Mouse (Mus musculus): Measurements from ENCODE around the gene BC005537.

- TF ChIP-seq CTCF (IDR thresholded peaks at IDR 0.05; ENCODE audit: low read depth) (no peak), EP300 (optimal IDR thresholded peaks at IDR 0.05) (no peak)
Observed at GRCm38 (mm10) chr13:24760351-24760870, 41.0 kb upstream of the BC005537 start.

All from stomach, postnatal 0 days (tissue).